Mouse (Mus musculus) adrenal gland, adult (tissue): ENCODE data around the gene Zdhhc8.

Source experiments
- DNase-seq, 2 experiments: peaks; one replicate each; pipeline ENCODE4 v3.0.0; 2022 to 2023; ENCODE audit warnings: low spot score in 1 of 2; ENCODE audit not compliant: inconsistent age in 2 of 2

Gene Zdhhc8

GRCm38 (mm10) chr16:18231451-18231850 lies 3.5 kb downstream of the Zdhhc8 start:
- no peak for DNase-seq

GRCm38 (mm10) chr16:18231047-18231446 lies 3.9 kb downstream of the Zdhhc8 start:
- no peak for DNase-seq

GRCm38 (mm10) chr16:18230617-18231016 lies 4.3 kb downstream of the Zdhhc8 start:
- DNase-seq, result no peak

- peak in 1 of 2 experiments; percentile 63 for DNase-seq
Observed at GRCm38 (mm10) chr16:18229622-18230021, 5.3 kb downstream of the Zdhhc8 start.

- no peak for DNase-seq
Observed at GRCm38 (mm10) chr16:18228856-18229255, 6.1 kb downstream of the Zdhhc8 start.

GRCm38 (mm10) chr16:18227897-18228422 lies 7.0 kb downstream of the Zdhhc8 start:
- no peak for DNase-seq

GRCm38 (mm10) chr16:18227187-18227586 lies 7.7 kb downstream of the Zdhhc8 start:
- peak in 1 of 2 experiments; percentile 25 for DNase-seq

GRCm38 (mm10) chr16:18222188-18222587 lies 12.7 kb downstream of the Zdhhc8 start:
- peak in 1 of 2 experiments; percentile 17 for DNase-seq

- DNase-seq, result no peak
Observed at GRCm38 (mm10) chr16:18221543-18221898, 13.4 kb downstream of the Zdhhc8 start.

- peak in 1 of 2 experiments; percentile 41 for DNase-seq
Observed at GRCm38 (mm10) chr16:18220856-18221542, 13.9 kb downstream of the Zdhhc8 start.

GRCm38 (mm10) chr16:18220001-18220400 lies 14.9 kb downstream of the Zdhhc8 start:
- DNase-seq, result peak; percentile 47 to 73

- peak in 1 of 2 experiments; percentile 25 for DNase-seq
Observed at GRCm38 (mm10) chr16:18218580-18218996, 16.3 kb downstream of the Zdhhc8 start.

GRCm38 (mm10) chr16:18217579-18217978 lies 17.4 kb downstream of the Zdhhc8 start, which contains the start of gene Ccdc188:
Ccdc188 (plus strand) TSS chr16:18217879.
- DNase-seq, result no peak

GRCm38 (mm10) chr16:18214858-18215257 lies 20.1 kb downstream of the Zdhhc8 start:
- no peak for DNase-seq

- DNase-seq, result peak in 1 of 2 experiments; percentile 20
Observed at GRCm38 (mm10) chr16:18213689-18214088, 21.2 kb downstream of the Zdhhc8 start.

GRCm38 (mm10) chr16:18211417-18212171 lies 23.3 kb downstream of the Zdhhc8 start:
- DNase-seq, result peak; percentile 80 to 93

GRCm38 (mm10) chr16:18210701-18211416 lies 24.1 kb downstream of the Zdhhc8 start:
- peak; percentile 42 to 84 for DNase-seq

- no peak for DNase-seq
Observed at GRCm38 (mm10) chr16:18203430-18204091, 31.4 kb downstream of the Zdhhc8 start.

- no peak for DNase-seq
Observed at GRCm38 (mm10) chr16:18202061-18202460, 32.9 kb downstream of the Zdhhc8 start.

- DNase-seq, result no peak
Observed at GRCm38 (mm10) chr16:18201620-18202019, 33.3 kb downstream of the Zdhhc8 start.

GRCm38 (mm10) chr16:18200062-18200461 lies 34.9 kb downstream of the Zdhhc8 start:
- DNase-seq, result no peak
